Mouse (Mus musculus): ENCODE measurements at regions not wholly inside any gene's neighbourhood (a gene's known extent, or its start where the extent isn't known, plus 50 kb on each side); places are given as distances from the start of the nearest gene placed in this dataset.

GRCm38 (mm10) chr3:17896756-17897155 lies 51.5 kb upstream of the Cypt12 start:
- H3K27me3 ChIP-seq, result no peaks in the 10 kb centered on the region
- ATAC-seq (ENCODE audit: low FRiP score), result no peak
- H3K4me2 ChIP-seq, result no peak overlapping the region
- H3K4me1 ChIP-seq, result no peaks in the 10 kb centered on the region
- 89% methylated on average over 4 of the region's 4 CpGs for WGBS
- H3K9me3 ChIP-seq, result no peaks in the 10 kb centered on the region
- no peak overlapping the region for H3K4me3 ChIP-seq (replicated peaks)
- H3K36me3 ChIP-seq (replicated peaks), result no peaks in the 10 kb centered on the region
- H3K27ac ChIP-seq, result no peak overlapping the region
- no peak overlapping the region for H3K9ac ChIP-seq

Small RNA genes lying in the stretch of these regions (microRNA-seq; reads per million reads assigned to microRNA genes)
- 7.5 reads per million, percentile 23 among the genes with 10 or more reads in this experiment for gene Mir124a-2
